Mouse (Mus musculus): Measurements from ENCODE around the gene Ubr3. TPM values are rescaled to one million over a fixed set of nuclear protein-coding genes. Genes with fewer than 3 reads are reported as not detected.
A peak's percentile ranks its signal among the peaks of the same experiment; 100 is the strongest.
"Not testable (repeated sequence)": the region's sequence is repeated elsewhere in the genome, so short reads cannot be mapped to it uniquely, and the experiment has no call there.

Gene Ubr3
- polyA plus RNA-seq, 2 experiments, result 5.9 to 8.0 TPM

GRCm38 (mm10) chr2:69893891-69894290 lies 3.2 kb upstream of the Ubr3 start:
- no peaks in the 10 kb centered on the region for H3K27me3 ChIP-seq (ENCODE audit: control insufficient read depth, insufficient read depth, low read length)
- no peak overlapping the region for H3K4me2 ChIP-seq (ENCODE audit: low read depth)
- H3K36me3 ChIP-seq (replicated peaks; ENCODE audit: control insufficient read depth, insufficient read depth, low read depth), result no peaks in the 10 kb centered on the region
- H3K9ac ChIP-seq (replicated peaks), result no peak overlapping the region
- WGBS (ENCODE audit: insufficient replicate concordance), result 80% methylated on average over 5 of the region's 5 CpGs
- peaks cover 14 to 21% of the 10 kb centered on the region in 2 experiments for H3K4me1 ChIP-seq (replicated peaks; ENCODE audit: control insufficient read depth in 2 of 2, insufficient read depth in 2 of 2, low read length in 1 of 2)
- H3K4me3 ChIP-seq (ENCODE audit: insufficient read depth in 1 of 2, low read depth in 2 of 2, low read length in 2 of 2), result no peak overlapping the region
- DNase-seq (ENCODE audit: low read depth in 3 of 3, low spot score in 3 of 3) (no peak), ATAC-seq (ENCODE audit: insufficient read depth) (no peak)
- no peaks in the 10 kb centered on the region for H3K9me3 ChIP-seq (ENCODE audit: control insufficient read depth, low read length)
- H3K27ac ChIP-seq, result no peak overlapping the region
- TF ChIP-seq EP300 (IDR thresholded peaks at IDR 0.05; ENCODE audit: low read depth) (no peak), CTCF (IDR thresholded peaks at IDR 0.05; ENCODE audit: low read depth) (no peak)

DNA sequence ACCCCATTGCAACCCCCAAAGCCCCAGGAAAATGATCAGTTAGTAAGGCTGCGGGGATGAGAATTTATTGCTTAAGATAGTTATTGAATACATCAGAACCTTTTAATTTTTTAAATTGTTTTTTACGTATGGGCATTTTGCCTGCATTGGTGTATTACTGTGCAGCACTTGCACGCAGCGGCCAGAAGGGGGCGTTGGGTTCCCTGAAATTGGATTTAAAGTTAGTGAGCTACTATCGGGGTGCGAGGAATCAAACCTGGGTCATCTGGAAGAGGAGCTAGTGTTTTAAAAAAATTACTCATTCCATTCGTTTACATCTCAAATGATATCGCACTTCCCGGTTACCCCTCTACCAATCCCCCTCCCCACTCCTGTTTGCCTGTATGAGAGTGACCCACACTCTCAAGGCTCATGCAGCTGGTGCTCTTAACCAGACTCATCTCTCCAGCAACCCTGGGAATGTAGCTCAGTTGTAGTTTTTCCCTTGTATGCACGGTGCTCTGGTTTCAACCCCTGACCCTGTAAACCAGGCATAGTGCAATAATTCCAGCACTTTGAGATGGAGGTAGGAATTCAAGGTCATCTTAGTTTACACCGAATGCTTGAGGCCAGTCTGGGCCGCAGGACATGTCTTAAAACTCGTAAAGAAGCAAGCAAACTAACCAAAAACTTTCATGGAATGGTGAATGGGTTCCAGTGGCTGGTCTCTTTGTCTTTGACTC lies 1.4 kb upstream of the Ubr3 start:
- ATAC-seq (ENCODE audit: insufficient read depth) (no peak), DNase-seq (ENCODE audit: low read depth in 3 of 3, low spot score in 3 of 3) (peak in 1 of 3 experiments; percentile 26)
- H3K4me3 ChIP-seq (ENCODE audit: insufficient read depth in 1 of 2, low read depth in 2 of 2, low read length in 2 of 2), result no peak overlapping the region
- H3K9ac ChIP-seq (replicated peaks), result no peak overlapping the region
- H3K9me3 ChIP-seq (ENCODE audit: control insufficient read depth, low read length), result no peaks in the 10 kb centered on the region
- H3K27me3 ChIP-seq (ENCODE audit: control insufficient read depth, insufficient read depth, low read length), result no peaks in the 10 kb centered on the region
- peak overlapping the region; percentile 46 for H3K27ac ChIP-seq
- H3K36me3 ChIP-seq (replicated peaks; ENCODE audit: control insufficient read depth, insufficient read depth, low read depth), result no peaks in the 10 kb centered on the region
- H3K4me1 ChIP-seq (replicated peaks; ENCODE audit: control insufficient read depth in 2 of 2, insufficient read depth in 2 of 2, low read length in 1 of 2), result peaks cover 14 to 21% of the 10 kb centered on the region in 2 experiments
- 62% methylated on average over 14 of the region's 14 CpGs for WGBS (ENCODE audit: insufficient replicate concordance)
- TF ChIP-seq CTCF (IDR thresholded peaks at IDR 0.05; ENCODE audit: low read depth) (peak; percentile 74), EP300 (IDR thresholded peaks at IDR 0.05; ENCODE audit: low read depth) (no peak)
- 0 out of 2 replicates have a peak overlapping the region, but pooled peaks have one; percentile 8 for H3K4me2 ChIP-seq (ENCODE audit: low read depth)

- no peaks in the 10 kb centered on the region for H3K9me3 ChIP-seq (ENCODE audit: control insufficient read depth, low read length)
- ATAC-seq (ENCODE audit: insufficient read depth), result no peak
- no peak overlapping the region for H3K4me3 ChIP-seq (ENCODE audit: insufficient read depth in 1 of 2, low read depth in 2 of 2, low read length in 2 of 2)
- peaks cover 14 to 18% of the 10 kb centered on the region in 2 experiments for H3K4me1 ChIP-seq (replicated peaks; ENCODE audit: control insufficient read depth in 2 of 2, insufficient read depth in 2 of 2, low read length in 1 of 2)
- peak in 1 of 3 experiments; percentile 50 for DNase-seq (ENCODE audit: low read depth in 3 of 3, low spot score in 3 of 3)
- 34% methylated on average over 4 of the region's 4 CpGs for WGBS (ENCODE audit: insufficient replicate concordance)
- TF ChIP-seq CTCF (IDR thresholded peaks at IDR 0.05; ENCODE audit: low read depth) (no peak), EP300 (IDR thresholded peaks at IDR 0.05; ENCODE audit: low read depth) (peak; percentile 29)
- H3K36me3 ChIP-seq (replicated peaks; ENCODE audit: control insufficient read depth, insufficient read depth, low read depth), result no peaks in the 10 kb centered on the region
- H3K9ac ChIP-seq (replicated peaks), result no peak overlapping the region
- peak overlapping the region; percentile 46 for H3K27ac ChIP-seq
- no peaks in the 10 kb centered on the region for H3K27me3 ChIP-seq (ENCODE audit: control insufficient read depth, insufficient read depth, low read length)
- H3K4me2 ChIP-seq (ENCODE audit: low read depth), result peak overlapping the region; percentile 49
Measured at GRCm38 (mm10) chr2:69896224-69896581, 843 bp upstream of the Ubr3 start.

DNA sequence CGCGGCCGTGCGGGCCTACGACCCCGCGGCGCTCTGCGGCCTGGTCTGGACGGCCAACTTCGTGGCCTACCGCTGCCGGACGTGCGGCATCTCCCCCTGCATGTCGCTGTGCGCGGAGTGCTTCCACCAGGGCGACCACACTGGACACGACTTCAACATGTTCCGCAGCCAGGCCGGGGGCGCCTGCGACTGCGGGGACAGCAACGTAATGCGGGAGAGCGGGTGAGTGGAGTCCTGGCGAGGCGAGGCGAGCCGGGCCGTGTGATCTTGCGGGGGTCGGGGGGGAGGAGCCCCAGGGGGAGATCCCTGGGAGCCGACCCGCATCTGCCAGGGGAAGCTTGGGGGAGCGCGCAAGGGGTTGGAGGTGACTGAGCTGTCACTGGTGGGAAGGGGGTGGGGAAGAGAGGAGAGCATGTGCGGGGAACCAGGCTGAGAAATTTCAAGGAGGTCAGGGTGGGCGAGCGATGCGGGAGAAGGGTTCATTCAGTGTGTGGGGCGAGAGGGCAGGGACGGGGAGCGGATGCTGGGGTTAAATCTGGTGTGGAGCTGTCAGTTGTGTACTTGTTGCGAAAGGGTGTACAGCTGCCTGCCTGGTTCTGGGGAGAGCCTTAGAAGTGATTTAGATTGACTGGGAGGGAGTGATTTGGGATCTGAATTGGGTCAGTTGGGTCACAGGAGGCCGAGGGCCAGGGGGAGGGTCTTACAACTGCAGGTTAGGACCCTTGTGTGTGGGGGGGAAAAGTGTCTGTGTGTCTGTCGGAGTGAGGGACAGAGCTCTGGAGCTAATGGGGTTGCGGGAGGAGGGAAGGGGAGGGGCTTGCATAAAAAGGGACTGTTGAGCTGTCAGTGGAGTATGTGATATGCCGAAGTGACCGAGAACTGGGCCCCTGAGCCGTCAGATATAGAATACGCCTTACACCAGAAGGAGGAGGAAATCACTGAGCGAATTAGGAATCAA lies 851 bp downstream of the Ubr3 start:
- Histone ChIP-seq H3K27ac (peak overlapping the region; percentile 80), H3K9ac (replicated peaks) (peak overlapping the region; percentile 98), H3K9me3 (ENCODE audit: control insufficient read depth, low read length) (no peaks in the 10 kb centered on the region), H3K27me3 (ENCODE audit: control insufficient read depth, insufficient read depth, low read length) (no peaks in the 10 kb centered on the region), H3K4me1 (replicated peaks; ENCODE audit: control insufficient read depth in 2 of 2, insufficient read depth in 2 of 2, low read length in 1 of 2) (peaks cover 14 to 16% of the 10 kb centered on the region in 2 experiments), H3K36me3 (replicated peaks; ENCODE audit: control insufficient read depth, insufficient read depth, low read depth) (no peaks in the 10 kb centered on the region), H3K4me3 (ENCODE audit: insufficient read depth in 1 of 2, low read depth in 2 of 2, low read length in 2 of 2) (peak overlapping the region; percentile 93), H3K4me2 (ENCODE audit: low read depth) (peak overlapping the region; percentile 97)
- DNase-seq (ENCODE audit: low read depth in 3 of 3, low spot score in 3 of 3), result peak; percentile 69 to 74 (median 72)
- peak; percentile 69 for ATAC-seq (ENCODE audit: insufficient read depth)
- TF ChIP-seq EP300 (IDR thresholded peaks at IDR 0.05; ENCODE audit: low read depth), result no peak
- TF ChIP-seq CTCF (IDR thresholded peaks at IDR 0.05; ENCODE audit: low read depth), result 0 out of 2 replicates have a peak, but pooled peaks have one; percentile 8
- WGBS (ENCODE audit: insufficient replicate concordance), result under 1% methylated on average over 55 of the region's 55 CpGs

GRCm38 (mm10) chr2:69903541-69903940 lies 6.5 kb downstream of the Ubr3 start:
- DNase-seq (ENCODE audit: low read depth in 3 of 3, low spot score in 3 of 3), result no peak
- WGBS (ENCODE audit: insufficient replicate concordance), result 80% methylated on average over 3 of the region's 3 CpGs
- TF ChIP-seq EP300 (IDR thresholded peaks at IDR 0.05; ENCODE audit: low read depth) (no peak), CTCF (IDR thresholded peaks at IDR 0.05; ENCODE audit: low read depth) (no peak)
- no peak for ATAC-seq (ENCODE audit: insufficient read depth)
- no peak overlapping the region for H3K4me3 ChIP-seq (ENCODE audit: insufficient read depth in 1 of 2, low read depth in 2 of 2, low read length in 2 of 2)
- no peak overlapping the region for H3K9ac ChIP-seq (replicated peaks)
- H3K27me3 ChIP-seq (ENCODE audit: control insufficient read depth, insufficient read depth, low read length), result no peaks in the 10 kb centered on the region
- no peaks in the 10 kb centered on the region for H3K36me3 ChIP-seq (replicated peaks; ENCODE audit: control insufficient read depth, insufficient read depth, low read depth)
- no peaks in the 10 kb centered on the region for H3K9me3 ChIP-seq (ENCODE audit: control insufficient read depth, low read length)
- H3K4me1 ChIP-seq (replicated peaks; ENCODE audit: control insufficient read depth in 2 of 2, insufficient read depth in 2 of 2, low read length in 1 of 2), result peaks cover 3 to 4% of the 10 kb centered on the region in 2 experiments
- no peak overlapping the region for H3K27ac ChIP-seq
- H3K4me2 ChIP-seq (ENCODE audit: low read depth), result no peak overlapping the region

DNA sequence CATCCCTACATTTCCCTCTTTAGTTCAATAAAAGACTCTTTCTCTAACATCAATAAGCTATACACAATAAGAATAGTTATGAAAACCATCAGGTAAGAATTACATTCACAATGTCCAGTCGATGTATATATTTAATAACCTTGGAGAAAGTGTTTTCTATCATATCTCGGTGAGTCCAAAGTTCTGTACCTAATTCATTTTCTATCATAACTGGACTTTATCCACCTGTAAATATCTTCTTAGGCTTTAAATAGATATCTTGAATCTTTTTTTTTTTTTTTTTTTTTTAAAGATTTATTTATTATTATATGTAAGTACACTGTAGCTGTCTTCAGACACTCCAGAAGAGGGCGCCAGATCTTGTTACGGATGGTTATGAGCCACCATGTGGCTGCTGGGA lies 10.3 kb downstream of the Ubr3 start:
- not testable (repeated sequence) for H3K9me3 ChIP-seq (ENCODE audit: control insufficient read depth, low read length); ATAC-seq (ENCODE audit: insufficient read depth); H3K4me1 ChIP-seq (replicated peaks; ENCODE audit: control insufficient read depth in 2 of 2, insufficient read depth in 2 of 2, low read length in 1 of 2); H3K4me3 ChIP-seq (ENCODE audit: insufficient read depth in 1 of 2, low read depth in 2 of 2, low read length in 2 of 2); H3K9ac ChIP-seq (replicated peaks); H3K4me2 ChIP-seq (ENCODE audit: low read depth); DNase-seq (ENCODE audit: low read depth in 3 of 3, low spot score in 3 of 3); H3K27me3 ChIP-seq (ENCODE audit: control insufficient read depth, insufficient read depth, low read length); H3K27ac ChIP-seq; H3K36me3 ChIP-seq (replicated peaks; ENCODE audit: control insufficient read depth, insufficient read depth, low read depth)
- WGBS (ENCODE audit: insufficient replicate concordance), result 77% methylated on average over 4 of the region's 4 CpGs
